In the genomic region with DNA sequence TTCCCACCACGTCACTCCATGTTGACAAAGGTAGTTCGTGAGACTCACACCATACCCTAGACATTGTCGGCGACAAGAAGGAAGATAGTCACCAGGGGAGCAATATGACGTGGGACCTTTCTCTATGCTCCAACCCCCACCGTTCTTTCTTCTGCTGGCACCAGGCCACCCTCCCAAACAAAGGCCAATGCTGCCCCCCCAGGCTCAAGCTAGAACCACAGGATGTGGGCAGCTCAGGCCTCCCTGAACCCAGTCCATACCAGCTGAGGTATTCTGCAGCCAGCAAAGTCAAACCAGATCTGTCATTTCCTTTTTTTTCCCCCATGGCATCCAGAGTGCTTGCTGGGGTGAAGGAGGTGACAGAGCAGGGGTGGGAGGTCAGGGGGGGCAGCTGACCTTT, we compare ENCODE assay signal across 10 mouse cellular contexts. TPM values are rescaled to one million over a fixed set of nuclear protein-coding genes. Genes with fewer than 3 reads are reported as not detected.
DNase-seq lines count a peak whose midpoint lies in the region; TF ChIP-seq lines count a peak whose summit lies in the region.
"Had no signal": no experiment of that assay in that cellular context is flagged by ENCODE, and none has a peak within 500 bp of the region (broad histone marks: within the 10 kb centered on the region; RNA-seq: fewer than 3 reads in every experiment).

No protein-coding gene starts in this region.

- intact Hi-C loops in heart, postnatal 25 days (cut with DNase I), result no loop called here

- H3K27ac ChIP-seq in cortical plate, adult 2 months (ENCODE audit: insufficient read depth, low read length), result no peak overlapping the region
- H3K27ac ChIP-seq: heart, embryonic 15.5 days; liver, embryonic 15.5 days had no signal

- no peak for TF ChIP-seq POLR2A in lung, adult 2 months (IDR thresholded peaks at IDR 0.05; ENCODE audit: borderline replicate concordance, extremely low read depth, low read depth, low read length)
- no peak for TF ChIP-seq POLR2A in cortical plate, adult 2 months (IDR thresholded peaks at IDR 0.05; ENCODE audit: extremely low read depth, insufficient read depth, low read length)

- H3K4me1 ChIP-seq in lung, adult 2 months (ENCODE audit: control insufficient read depth, insufficient read depth, low read length), result no peaks in the 10 kb centered on the region
- H3K4me1 ChIP-seq in cortical plate, adult 2 months (ENCODE audit: control insufficient read depth, insufficient read depth, low read length), result peaks cover 9% of the 10 kb centered on the region

- H3K4me3 ChIP-seq in lung, adult 2 months (replicated peaks; ENCODE audit: extremely low read depth, low read depth, low read length), result no peak overlapping the region
- no peak overlapping the region for H3K4me3 ChIP-seq in cortical plate, adult 2 months (ENCODE audit: insufficient read depth, low read length)
- H3K4me3 ChIP-seq: heart, embryonic 15.5 days; liver, embryonic 15.5 days had no signal

- WGBS in lung, adult 2 months, result 65% methylated on average over 6 of the region's 6 CpGs

- peak; percentile 51 for DNase-seq in heart, postnatal 4 days
- DNase-seq in heart, postnatal 25 days (ENCODE audit: low spot score), result no peak
- DNase-seq in lung, postnatal 4 days, result peak; percentile 35 to 55
- DNase-seq in lung, adult 2 months, result no peak
- peak; percentile 5 for DNase-seq in adipocyte (ENCODE audit: low spot score)
- no peak for DNase-seq in thymus, postnatal 14 days
- DNase-seq in Muller cell, postnatal 12 days (ENCODE audit: inconsistent ontology term), result no peak

- no peak for TF ChIP-seq CTCF in lung, adult 2 months (IDR thresholded peaks at IDR 0.05; ENCODE audit: insufficient read depth, low read length)
- TF ChIP-seq CTCF in cortical plate, adult 2 months (IDR thresholded peaks at IDR 0.05; ENCODE audit: extremely low read depth, insufficient read depth, low read length), result peak; percentile 50

RNA-seq across cellular contexts. Expression of gene Cplx2, which starts 3.4 kb away (rescaled TPM):
- 10 to 100 TPM; 12.6 to 12.7 TPM for total RNA-seq in heart, postnatal 4 days (2021)
- total RNA-seq in heart, postnatal 25 days (2021), result 1 to 10 TPM; 2.7 to 2.8 TPM
- 6.1 and 7.0 TPM in 2 replicates for polyA plus RNA-seq in lung, adult 2 months (2012; rRNA removed)
- 496 and 516 TPM in 2 replicates for polyA plus RNA-seq in cortical plate, adult 2 months (2012; rRNA removed)

Comparison
In these comparisons a context has a peak if more than half of its experiments do, and no peak if none do; other contexts are left out.
1. DNase-seq: peak in heart, postnatal 4 days (single experiment), lung, postnatal 4 days (2 of 2) and adipocyte (single experiment); none in heart, postnatal 25 days (single experiment), lung, adult 2 months (single experiment), thymus, postnatal 14 days (single experiment) and Muller cell, postnatal 12 days (single experiment).